Mouse (Mus musculus): ENCODE results near the gene Gatd1. TPM values are rescaled to one million over a fixed set of nuclear protein-coding genes. Genes with fewer than 3 reads are reported as not detected.

Gene Gatd1
- polyA plus RNA-seq (2016; fragmentation: Nextera tagmentation; extraction: Ambion mirVana): 52.2 and 54.1 TPM in 2 replicates

DNA sequence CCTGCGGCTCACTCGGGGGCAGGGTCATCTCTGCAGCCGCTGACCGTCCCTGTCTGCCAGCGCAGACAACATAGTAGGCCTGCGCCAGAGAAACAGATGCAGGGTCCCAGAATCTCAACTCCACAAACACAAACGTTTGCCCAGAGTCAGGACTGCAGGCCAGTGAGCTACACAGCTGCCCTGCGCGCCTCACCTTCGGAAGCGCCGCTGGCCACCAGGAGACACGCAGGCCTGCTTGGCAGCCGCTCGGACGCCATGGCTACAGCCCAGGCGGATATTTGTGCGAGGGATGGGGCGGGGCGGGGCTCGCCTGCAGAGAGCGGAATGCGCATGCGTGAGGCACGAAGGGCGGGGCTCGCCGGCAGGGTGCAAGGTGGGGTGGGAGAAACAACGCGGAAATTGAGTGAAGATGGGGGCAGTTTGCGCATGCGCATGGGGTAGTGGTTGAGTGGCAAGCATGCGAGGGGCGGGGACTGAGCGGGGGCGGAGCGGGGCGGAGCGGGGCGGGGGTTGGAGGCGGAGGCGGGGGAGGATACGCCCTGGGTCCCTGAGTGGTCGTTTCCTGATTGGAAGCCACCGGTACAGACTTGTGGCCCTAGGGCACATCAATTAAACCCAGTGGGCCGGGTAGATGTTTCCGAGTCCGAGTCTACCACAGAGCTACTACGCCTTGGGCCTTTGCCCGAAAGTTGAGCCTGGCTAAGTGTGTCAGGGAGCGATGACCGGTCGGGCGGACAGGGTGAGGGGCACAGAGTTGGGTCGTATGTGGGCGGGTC lies at the start of gene Gatd1:
Gatd1 (minus strand) TSS at position 328 of the 776 bp plus-strand sequence.
- Histone ChIP-seq H3K9me3 (replicated peaks) (no peaks in the 10 kb centered on the region), H3K4me1 (peaks cover 16% of the 10 kb centered on the region), H3K4me3 (peak within 1 kb of the TSS; percentile 57), H3K27ac (peak within 1 kb of the TSS; percentile 89), H3K4me2 (replicated peaks) (peak within 1 kb of the TSS; percentile 76), H3K36me3 (peaks cover 20% of the 10 kb centered on the region), H3K27me3 (peaks cover 4% of the 10 kb centered on the region; the same call in 1 of the 2 replicates), H3K9ac (peak within 1 kb of the TSS; percentile 90)
- whole genome bisulfite sequencing: under 1% methylated on average over 55 of the region's 56 CpGs
- peak; percentile 92 for ATAC-seq (ENCODE audit: low FRiP score)

DNA sequence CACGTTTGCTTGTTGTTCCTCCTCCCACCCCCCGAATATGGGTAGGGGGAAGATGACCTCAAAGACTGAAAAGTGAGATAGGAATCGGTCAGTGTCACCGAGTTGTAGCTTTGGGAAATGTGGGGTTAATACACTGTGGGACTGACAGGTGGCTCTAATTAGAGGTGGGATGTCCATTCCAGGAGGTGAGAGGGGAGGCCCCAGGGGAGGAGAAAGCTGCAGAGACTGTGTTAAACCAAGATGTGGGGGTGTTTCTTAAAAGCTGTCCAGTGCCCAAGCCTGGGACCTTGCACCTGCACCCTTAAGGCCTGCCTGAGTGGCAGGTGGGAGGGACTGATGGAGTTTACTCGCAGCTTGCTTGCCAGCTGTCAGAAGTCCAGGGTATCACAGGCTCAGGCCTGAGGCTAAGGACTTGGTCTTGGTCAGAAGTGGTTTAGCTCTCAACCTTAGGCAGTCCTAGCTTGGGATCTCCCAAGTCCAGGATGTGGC lies 48.4 kb upstream of the Gatd1 start:
- H3K27ac ChIP-seq: no peak overlapping the region
- 21% methylated on average over 5 of the region's 5 CpGs for WGBS
- no peak for ATAC-seq (ENCODE audit: low FRiP score)
- H3K9ac ChIP-seq: peak overlapping the region; percentile 54; the same call in 1 of the 2 replicates
- H3K4me2 ChIP-seq (replicated peaks): peak overlapping the region; percentile 59; the same call in 1 of the 2 replicates
- H3K9me3 ChIP-seq (replicated peaks): no peaks in the 10 kb centered on the region
- H3K27me3 ChIP-seq: peaks cover 91% of the 10 kb centered on the region
- peaks cover 28% of the 10 kb centered on the region for H3K4me1 ChIP-seq
- H3K4me3 ChIP-seq: peak overlapping the region; percentile 35; the same call in 1 of the 2 replicates
- peaks cover 4% of the 10 kb centered on the region; the same call in 1 of the 2 replicates for H3K36me3 ChIP-seq

DNA sequence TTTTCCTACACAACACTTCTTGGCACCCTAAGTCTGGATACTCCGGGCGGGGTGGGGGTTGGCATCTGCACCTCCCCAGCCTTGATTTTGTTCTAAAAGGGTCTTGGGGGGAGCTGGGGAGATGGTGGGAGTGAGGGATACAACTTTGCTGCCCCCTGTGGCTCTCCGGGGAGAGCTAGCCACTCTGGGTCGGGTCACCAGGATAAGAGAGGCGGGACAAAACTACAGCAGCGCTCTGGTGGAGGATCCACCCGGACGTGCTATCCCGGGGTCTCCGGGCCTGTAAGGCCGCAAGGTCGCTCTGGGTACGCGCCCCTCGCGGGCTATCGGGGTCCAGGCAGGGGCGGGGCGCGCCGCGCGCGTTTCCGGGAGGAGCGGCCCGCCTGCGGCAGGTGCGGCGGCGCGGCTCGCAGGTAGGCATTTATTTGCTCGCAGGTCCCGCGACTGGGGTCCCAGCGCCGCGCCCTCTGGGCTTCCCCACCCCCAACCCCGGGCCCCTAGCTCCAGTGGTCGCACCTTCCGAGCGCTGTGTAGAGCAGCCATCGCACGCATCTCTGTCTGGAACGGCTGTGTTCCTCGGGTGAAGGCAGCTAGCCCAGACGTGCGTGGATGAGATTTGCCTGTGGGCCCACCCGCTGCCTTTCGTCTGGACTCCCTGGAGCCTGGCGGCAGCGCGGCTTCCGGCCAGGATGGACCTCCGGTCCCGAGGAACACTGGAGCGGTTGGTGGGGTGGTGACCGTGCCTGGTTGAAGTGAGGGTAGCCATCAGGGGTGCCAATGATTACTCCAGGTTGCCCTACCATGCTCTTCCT lies 47.8 kb upstream of the Gatd1 start:
- Histone ChIP-seq H3K9ac (peak overlapping the region; percentile 54), H3K4me3 (peak overlapping the region; percentile 35), H3K9me3 (replicated peaks) (no peaks in the 10 kb centered on the region), H3K4me2 (replicated peaks) (peak overlapping the region; percentile 59), H3K4me1 (peaks cover 22% of the 10 kb centered on the region), H3K36me3 (peaks cover 4% of the 10 kb centered on the region; the same call in 1 of the 2 replicates), H3K27ac (no peak overlapping the region), H3K27me3 (peaks cover 96% of the 10 kb centered on the region)
- no peak for ATAC-seq (ENCODE audit: low FRiP score)
- WGBS: 3% methylated on average over 50 of the region's 59 CpGs

DNA sequence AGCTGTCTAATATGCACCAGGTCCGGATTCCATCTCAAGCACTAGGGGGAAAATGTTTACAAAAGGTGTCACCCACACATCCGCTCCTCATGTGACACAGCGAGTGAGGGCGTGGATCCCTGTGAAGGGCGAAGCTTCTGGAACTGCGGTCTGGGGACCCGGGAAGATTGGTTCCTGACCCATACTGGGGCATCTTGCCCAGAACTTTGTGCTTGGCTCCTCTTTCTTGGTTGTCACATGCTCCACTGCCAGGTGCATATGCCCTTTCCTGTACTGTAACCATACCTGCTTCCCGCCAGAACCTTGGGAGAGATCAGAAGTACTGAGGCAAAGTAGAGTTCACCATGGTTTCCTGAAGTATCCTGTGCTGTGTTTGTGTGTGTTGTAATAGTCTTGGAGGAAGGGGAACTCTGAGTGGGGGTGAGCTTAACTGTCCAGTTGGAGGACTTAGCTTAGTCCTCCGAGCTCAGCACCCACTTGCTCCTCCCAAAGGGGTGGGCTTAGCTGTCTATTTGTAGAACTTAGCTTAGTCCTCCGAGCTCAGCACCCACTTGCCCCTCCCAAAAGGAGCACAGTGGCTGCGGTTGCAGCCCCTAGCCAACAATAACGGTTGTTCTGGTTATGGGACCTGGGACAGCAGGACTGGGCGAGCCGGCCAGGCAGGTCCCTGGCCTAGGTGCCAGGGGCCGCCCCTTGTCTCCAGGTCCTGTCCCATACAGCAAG lies 46.6 kb upstream of the Gatd1 start, which contains the start of gene Cracr2b:
Cracr2b (plus strand) TSS at position 704 of the 723 bp plus-strand sequence.
- H3K9ac ChIP-seq: peak within 1 kb of the TSS; percentile 54
- peaks cover 4% of the 10 kb centered on the region; the same call in 1 of the 2 replicates for H3K36me3 ChIP-seq
- H3K4me3 ChIP-seq: peak within 1 kb of the TSS; percentile 35
- no peak for ATAC-seq (ENCODE audit: low FRiP score)
- 72% methylated on average over 15 of the region's 15 CpGs for WGBS
- no peak within 1 kb of the TSS for H3K27ac ChIP-seq
- H3K4me2 ChIP-seq (replicated peaks): peak within 1 kb of the TSS; percentile 59
- H3K4me1 ChIP-seq: peaks cover 31% of the 10 kb centered on the region
- H3K27me3 ChIP-seq: peaks cover 86% of the 10 kb centered on the region
- no peaks in the 10 kb centered on the region for H3K9me3 ChIP-seq (replicated peaks)

DNA sequence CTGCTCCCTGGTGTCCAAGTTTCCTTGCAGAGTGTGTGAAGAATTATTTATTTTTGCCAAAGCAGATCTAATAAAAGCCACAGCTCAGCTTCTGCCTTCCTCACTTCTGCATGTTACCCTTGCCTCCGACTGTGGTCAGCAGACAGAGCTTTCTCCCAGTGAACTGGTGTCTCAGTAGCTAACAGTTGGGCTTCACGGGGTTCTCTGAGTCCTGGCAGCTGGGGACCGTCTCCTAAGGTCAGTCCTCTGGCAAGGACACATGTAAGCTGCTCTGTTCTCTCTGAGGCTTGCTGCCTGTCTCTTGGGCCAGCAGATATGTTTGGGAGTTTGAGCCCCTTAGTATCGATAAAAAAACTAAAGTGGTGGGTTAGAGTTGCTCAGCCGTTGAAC lies 46.1 kb upstream of the Gatd1 start:
- no peak overlapping the region for H3K4me2 ChIP-seq (replicated peaks)
- H3K27ac ChIP-seq: no peak overlapping the region
- peaks cover 27% of the 10 kb centered on the region for H3K4me1 ChIP-seq
- no peak overlapping the region for H3K4me3 ChIP-seq
- peaks cover 4% of the 10 kb centered on the region; the same call in 1 of the 2 replicates for H3K36me3 ChIP-seq
- peaks cover 81% of the 10 kb centered on the region for H3K27me3 ChIP-seq
- H3K9me3 ChIP-seq (replicated peaks): no peaks in the 10 kb centered on the region
- no peak for ATAC-seq (ENCODE audit: low FRiP score)
- WGBS: 68% methylated on average over 5 of the region's 5 CpGs
- no peak overlapping the region for H3K9ac ChIP-seq

DNA sequence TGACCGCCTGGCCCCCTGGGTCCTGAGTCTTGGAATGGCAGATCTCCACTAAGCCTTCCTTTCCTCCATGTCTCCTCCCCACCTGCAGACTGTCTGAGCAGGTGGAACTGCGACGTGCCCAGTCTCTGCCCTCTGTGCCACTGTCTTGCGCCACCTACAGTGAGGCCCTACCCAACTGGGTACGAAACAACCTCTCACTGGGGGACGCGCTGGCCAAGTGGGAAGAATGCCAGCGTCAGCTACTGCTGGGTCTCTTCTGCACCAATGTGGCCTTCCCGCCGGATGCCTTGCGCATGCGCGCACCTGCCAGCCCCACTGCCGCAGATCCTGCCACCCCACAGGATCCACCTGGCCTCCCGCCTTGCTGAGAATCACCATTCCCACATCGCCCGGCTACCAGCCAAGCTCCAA lies 45.4 kb upstream of the Gatd1 start:
- ATAC-seq (ENCODE audit: low FRiP score): no peak
- Histone ChIP-seq H3K27ac (no peak overlapping the region), H3K36me3 (peaks cover 4% of the 10 kb centered on the region; the same call in 1 of the 2 replicates), H3K27me3 (peaks cover 74% of the 10 kb centered on the region), H3K4me2 (replicated peaks) (no peak overlapping the region), H3K4me1 (peaks cover 27% of the 10 kb centered on the region), H3K9me3 (replicated peaks) (no peaks in the 10 kb centered on the region), H3K4me3 (no peak overlapping the region), H3K9ac (no peak overlapping the region)
- WGBS: 92% methylated on average over 17 of the region's 17 CpGs

DNA sequence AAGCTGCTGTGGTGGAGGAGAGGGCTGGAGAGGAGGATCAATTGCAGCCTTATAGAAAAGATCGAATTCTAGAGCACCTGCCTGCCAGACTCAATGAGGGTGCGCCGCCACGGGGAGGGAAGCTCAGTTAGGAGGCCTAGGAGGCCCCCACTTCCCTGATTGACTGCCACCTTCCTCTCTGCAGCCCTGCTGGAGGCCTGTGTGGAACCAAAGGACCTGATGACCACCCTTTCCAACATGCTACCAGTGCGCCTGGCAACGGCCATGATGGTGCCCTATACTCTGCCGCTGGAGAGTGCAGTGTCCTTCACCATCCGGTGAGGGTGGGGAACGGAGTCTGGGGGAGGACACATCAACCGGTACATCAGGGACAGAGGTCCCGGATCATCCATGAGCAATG lies 44.7 kb upstream of the Gatd1 start:
- no peaks in the 10 kb centered on the region for H3K9me3 ChIP-seq (replicated peaks)
- no peak overlapping the region for H3K9ac ChIP-seq
- no peak overlapping the region for H3K27ac ChIP-seq
- H3K27me3 ChIP-seq: peaks cover 67% of the 10 kb centered on the region
- no peak for ATAC-seq (ENCODE audit: low FRiP score)
- H3K4me3 ChIP-seq: no peak overlapping the region
- peaks cover 4% of the 10 kb centered on the region; the same call in 1 of the 2 replicates for H3K36me3 ChIP-seq
- peaks cover 27% of the 10 kb centered on the region for H3K4me1 ChIP-seq
- WGBS: 94% methylated on average over 11 of the region's 11 CpGs
- no peak overlapping the region for H3K4me2 ChIP-seq (replicated peaks)

DNA sequence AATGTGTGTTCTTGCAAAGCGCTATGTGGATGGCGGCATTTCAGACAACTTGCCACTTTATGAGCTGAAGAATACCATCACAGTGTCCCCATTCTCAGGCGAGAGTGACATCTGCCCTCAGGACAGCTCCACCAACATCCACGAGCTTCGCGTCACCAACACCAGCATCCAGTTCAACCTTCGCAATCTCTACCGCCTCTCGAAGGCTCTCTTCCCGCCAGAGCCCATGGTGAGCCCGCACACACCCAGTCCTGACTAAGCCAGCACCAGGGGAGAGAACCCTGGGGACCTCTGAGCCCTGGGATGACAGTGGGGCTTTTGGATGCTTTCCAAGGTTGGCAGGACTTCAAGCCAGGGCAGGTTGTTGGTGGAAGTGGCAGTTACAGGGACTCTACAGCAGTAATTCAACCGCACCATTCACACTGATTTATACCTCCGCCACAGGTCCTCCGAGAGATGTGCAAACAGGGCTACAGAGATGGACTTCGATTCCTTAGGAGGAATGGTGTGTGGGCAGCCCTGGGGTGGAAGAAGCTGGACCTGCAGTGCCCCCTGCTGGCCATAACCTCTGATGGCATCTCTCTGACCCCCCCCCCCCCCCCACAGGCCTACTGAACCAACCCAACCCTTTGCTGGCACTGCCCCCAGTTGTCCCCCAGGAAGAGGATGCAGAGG lies 44.2 kb upstream of the Gatd1 start:
- H3K36me3 ChIP-seq: peaks cover 4% of the 10 kb centered on the region; the same call in 1 of the 2 replicates
- no peak overlapping the region for H3K4me3 ChIP-seq
- ATAC-seq (ENCODE audit: low FRiP score): no peak
- H3K27ac ChIP-seq: no peak overlapping the region
- H3K4me2 ChIP-seq (replicated peaks): no peak overlapping the region
- 77% methylated on average over 15 of the region's 15 CpGs for WGBS
- no peak overlapping the region for H3K9ac ChIP-seq
- peaks cover 62% of the 10 kb centered on the region for H3K27me3 ChIP-seq
- peaks cover 27% of the 10 kb centered on the region for H3K4me1 ChIP-seq
- no peaks in the 10 kb centered on the region for H3K9me3 ChIP-seq (replicated peaks)

DNA sequence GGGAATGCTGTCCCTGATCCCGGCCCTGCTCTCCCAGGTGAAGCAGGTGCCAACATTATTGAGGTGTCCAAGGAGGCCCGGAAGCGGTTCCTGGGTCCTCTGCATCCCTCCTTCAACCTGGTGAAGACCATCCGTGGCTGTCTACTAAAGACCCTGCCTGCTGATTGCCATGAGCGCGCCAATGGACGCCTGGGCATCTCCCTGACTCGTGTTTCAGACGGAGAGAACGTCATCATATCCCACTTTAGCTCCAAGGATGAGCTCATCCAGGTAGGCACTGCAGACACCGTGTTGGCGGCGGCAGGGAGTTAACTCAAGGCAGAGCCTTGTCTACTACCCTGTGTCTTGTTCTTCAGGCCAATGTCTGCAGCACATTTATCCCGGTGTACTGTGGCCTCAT lies 43.3 kb upstream of the Gatd1 start:
- Histone ChIP-seq H3K36me3 (peaks cover 4% of the 10 kb centered on the region; the same call in 1 of the 2 replicates), H3K9ac (no peak overlapping the region), H3K4me1 (peaks cover 25% of the 10 kb centered on the region), H3K27ac (no peak overlapping the region), H3K27me3 (peaks cover 53% of the 10 kb centered on the region), H3K4me2 (replicated peaks) (no peak overlapping the region), H3K9me3 (replicated peaks) (no peaks in the 10 kb centered on the region), H3K4me3 (no peak overlapping the region)
- WGBS: 91% methylated on average over 14 of the region's 14 CpGs
- ATAC-seq (ENCODE audit: low FRiP score): no peak

DNA sequence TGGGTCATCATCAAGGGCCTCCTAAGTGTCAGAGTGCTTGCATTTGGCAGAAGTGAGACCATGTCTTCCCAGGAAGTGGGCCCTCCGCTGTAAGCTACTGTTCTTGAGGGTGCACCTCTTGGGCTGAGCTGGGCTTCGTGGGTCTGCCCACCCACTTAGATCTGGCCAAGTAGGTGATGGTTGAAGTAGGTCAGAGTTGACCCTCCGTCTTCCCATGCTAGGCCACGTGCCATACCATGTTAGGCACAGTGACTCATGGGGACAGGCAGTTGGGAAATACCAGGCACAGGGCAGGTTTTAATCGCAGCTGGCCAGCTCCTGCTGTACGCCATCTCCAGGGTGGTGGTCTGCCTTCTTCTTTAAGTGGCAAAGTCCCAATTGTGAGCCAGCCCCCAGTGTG lies 42.8 kb upstream of the Gatd1 start:
- Histone ChIP-seq H3K27ac (no peak overlapping the region), H3K27me3 (peaks cover 48% of the 10 kb centered on the region), H3K4me1 (peaks cover 20% of the 10 kb centered on the region), H3K4me2 (replicated peaks) (no peak overlapping the region; the same call in 1 of the 2 replicates), H3K9ac (no peak overlapping the region), H3K4me3 (no peak overlapping the region), H3K9me3 (replicated peaks) (no peaks in the 10 kb centered on the region), H3K36me3 (peaks cover 9% of the 10 kb centered on the region)
- 95% methylated on average over 6 of the region's 6 CpGs for WGBS
- no peak for ATAC-seq (ENCODE audit: low FRiP score)
